Mouse (Mus musculus) lung, adult 2 months (tissue): ENCODE data around the gene Gm11037.

Source experiments
- CTCF ChIP-seq: fragments of 200-500 bp; IDR thresholded peaks from 2 replicates; pipeline ENCODE4 v1.5.1; 2011; ENCODE audit warnings: mild to moderate bottlenecking, low read length, control low read depth; ENCODE audit not compliant: insufficient read depth
- POLR2A ChIP-seq: fragments of 200-500 bp; IDR thresholded peaks from 2 replicates; pipeline ENCODE4 v1.6.1; 2011; ENCODE audit warnings: low read depth, mild to moderate bottlenecking, control low read depth, low read length, borderline replicate concordance; ENCODE audit errors: extremely low read depth

GRCm38 (mm10) chr2:131089634-131090033, 43.7 kb upstream of the Gm11037 start:
- TF ChIP-seq POLR2A (no peak), CTCF (no peak)
